Mouse (Mus musculus) urinary bladder, postnatal 10 days (tissue): ENCODE data around the gene Pgm2.

Experiments
- DNase-seq: peaks from one replicate; pipeline ENCODE4 v3.0.0; 2022; ENCODE audit warnings: low spot score

The Pgm2 gene

DNA sequence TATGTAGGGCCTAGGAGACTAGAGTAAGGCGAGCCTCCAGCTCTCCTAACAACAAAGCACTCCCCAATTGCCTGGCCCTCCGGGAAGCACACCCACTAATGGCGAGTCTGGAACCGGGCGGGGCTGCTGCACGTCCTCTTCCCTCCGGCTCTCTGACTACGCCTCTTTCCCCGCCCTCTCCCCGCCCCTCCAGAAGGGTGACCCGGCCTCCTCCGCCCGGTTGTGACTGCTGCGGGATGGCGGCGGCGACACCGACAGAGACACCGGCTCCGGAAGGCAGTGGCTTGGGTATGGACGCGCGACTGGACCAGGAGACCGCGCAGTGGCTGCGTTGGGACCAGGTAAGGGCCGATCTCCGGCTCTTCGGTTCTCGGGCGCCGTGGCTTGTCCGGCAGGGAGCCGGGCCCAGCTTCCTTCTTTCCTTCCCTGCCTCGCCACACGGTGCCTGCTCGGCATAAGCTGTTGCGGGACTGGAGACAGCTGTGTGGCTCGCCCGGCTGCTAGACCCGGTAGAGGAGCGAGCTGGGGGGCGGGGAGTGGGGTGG, at the start of gene Pgm2:
Gene Pgm2 (plus strand): TSS at position 203 of the 545 bp plus-strand sequence.
- peak; percentile 49 for DNase-seq

DNA sequence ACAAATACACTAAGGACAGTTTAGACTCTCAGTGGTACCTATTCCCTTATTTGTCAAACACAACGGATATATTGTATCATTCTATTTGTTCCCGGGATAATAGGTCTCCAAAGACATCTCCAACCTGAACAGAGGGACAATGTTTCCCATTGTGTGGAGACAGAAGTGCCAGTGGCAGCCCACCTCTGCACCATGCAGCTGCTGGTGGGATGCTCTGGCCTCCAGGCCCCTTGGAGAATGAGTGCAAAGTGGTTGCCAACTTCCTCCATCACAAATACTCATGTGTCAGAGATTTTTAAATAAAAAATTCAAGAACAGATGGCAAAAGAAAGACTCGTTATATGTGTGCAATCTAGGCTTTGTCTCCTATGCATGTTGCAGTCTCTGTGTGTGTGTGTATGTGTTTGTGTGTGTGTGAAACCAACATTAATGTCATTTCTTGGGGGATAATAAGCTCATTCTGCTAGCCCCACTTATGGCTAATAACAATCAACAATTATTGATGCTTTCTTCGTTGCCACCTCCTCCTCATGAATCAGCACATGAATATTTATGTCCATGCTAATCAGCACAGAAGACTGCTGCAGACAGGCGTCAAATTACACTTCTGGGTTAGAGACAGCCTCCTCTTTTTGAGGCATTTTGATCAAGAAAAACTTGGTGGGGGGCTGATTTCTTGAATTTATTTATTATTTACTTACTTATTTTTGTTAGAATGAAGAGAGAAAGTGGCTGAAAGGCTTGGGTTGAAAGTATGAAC, 48.9 kb upstream of the Pgm2 start:
- DNase-seq = no peak

DNA sequence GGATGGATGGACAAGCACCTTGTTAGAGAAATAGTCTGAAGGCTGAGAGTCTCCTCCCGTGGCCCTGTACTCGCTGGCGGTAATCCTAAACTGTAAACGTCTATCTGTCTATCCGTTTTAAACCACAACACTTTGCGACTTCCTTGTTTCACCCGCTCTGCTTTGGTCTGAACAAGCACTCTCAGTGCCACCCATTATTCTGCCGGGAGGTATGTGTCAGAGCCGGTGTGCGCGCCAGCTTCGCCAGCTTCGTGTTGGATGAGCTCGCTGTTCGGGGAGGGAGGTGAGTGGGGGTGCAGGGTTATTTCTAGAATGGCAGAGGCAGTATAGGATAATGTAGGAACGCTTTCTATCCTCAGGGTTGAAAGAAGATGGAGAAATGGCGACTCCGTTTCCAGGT, 48.0 kb upstream of the Pgm2 start:
- DNase-seq = no peak

DNA sequence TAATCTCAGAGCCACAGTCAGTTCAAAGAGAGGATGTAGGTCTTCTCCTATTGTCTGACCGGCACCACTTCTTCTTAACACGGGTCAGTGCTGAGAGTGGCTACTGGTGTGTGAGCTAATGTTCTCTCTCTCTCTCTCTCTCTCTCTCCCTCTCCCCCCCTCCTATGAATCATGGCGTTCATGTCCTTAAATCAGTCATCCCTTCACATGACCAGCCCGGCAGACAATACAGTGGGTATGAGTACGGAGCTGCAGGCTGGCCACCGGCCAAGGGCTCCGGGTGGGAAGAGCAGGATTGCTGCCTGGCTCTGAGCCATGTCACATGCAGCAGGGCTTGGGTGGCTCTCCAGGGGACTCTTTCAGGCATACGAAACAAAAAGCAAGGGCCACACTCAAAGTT, 47.2 kb upstream of the Pgm2 start:
- DNase-seq = no peak

DNA sequence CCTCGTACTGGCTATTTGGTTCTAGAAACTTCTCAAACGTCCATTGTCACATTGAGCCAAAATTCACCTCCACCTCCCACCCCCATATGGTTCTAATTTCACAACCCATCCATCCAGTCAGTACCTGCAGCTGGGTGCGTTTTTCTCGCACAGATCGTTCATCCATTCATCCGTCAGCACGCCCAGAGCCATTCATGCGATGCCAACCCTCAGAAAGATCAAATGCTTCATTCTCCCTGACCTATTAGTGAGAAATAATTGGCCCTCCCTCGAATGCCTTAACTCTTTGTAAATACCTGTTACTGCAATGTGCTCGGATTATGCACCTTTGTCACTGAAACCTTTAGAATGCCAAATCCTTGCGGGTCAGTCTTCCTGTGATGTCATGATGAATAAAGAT, 45.8 kb upstream of the Pgm2 start:
- DNase-seq = no peak

DNA sequence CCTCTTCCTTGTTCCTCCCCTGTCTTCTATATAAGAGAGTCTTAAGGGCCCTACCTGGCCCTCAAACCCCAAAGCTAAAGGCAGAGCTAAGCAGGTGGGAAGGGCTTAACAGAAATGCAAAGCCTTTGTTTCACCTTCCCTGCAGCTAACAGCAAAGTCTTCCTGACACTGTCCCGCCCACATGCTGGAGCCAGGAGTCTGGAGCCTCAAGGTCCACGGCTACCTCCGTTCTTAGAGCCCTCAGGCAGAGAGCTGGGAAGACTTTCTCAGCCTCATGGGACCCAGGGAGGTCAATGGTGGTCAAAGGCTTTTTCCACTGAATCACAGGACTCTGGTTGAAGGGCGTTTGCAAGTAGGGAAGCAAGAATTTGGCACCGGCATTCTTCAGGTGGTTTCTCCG, 44.8 kb upstream of the Pgm2 start:
- DNase-seq = no peak

DNA sequence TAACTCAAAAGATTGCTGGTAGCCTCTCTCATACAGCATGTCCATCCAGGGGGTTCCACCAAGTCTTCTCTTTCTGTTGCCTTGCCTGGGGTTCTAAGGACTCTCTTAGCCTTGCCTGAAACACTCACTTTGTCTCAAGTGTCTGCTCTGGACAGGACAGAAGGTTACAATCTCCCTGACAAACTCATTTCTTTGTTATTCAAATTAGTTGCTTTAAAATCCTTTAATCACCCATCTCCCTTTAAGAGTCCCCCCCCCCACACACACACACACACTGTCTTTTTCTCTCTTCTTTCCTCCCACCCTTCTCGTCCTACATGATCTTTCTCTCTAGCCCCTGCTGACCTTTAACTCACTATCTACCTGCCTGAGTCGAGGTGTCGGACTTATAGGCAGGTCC, 44.1 kb upstream of the Pgm2 start:
- DNase-seq = no peak

DNA sequence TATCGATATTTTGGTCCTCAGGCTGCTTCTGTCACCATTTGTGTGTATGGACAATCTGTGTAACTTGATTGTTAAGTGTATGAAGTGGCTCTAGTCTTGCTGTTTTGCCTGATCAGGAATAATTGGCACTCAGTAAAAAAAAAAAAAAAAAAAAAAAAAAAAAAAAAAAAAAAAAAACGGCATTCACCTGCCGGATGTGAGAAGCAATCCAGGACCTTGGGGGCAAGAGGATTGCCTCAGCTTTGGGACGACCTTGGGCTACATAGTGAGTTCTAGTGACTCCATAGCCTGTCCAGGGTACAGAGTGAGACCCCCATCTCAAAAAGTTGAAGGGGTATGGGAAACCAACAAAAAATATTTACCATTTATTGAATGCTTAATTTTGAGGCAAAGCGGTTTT, 43.5 kb upstream of the Pgm2 start:
- no peak for DNase-seq

DNA sequence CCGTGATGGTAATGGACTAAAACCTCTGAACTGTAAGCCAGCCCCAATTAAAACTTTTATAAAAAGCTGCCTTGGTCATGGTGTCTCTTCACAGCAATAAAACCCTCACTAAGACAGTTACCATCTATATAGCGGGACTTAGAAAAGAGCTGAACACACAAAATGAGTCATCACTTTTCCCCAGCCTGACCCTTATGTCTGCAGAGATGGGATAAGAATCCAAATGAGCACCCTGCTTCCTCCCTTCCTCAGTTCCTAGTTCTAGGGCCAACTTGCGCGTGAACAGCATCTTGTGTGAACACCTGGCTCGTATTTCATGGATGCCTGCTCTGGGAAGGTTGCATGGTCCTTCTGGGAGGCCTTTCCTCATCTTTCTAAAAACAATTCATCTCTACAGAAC, 39.7 kb upstream of the Pgm2 start:
- no peak for DNase-seq

DNA sequence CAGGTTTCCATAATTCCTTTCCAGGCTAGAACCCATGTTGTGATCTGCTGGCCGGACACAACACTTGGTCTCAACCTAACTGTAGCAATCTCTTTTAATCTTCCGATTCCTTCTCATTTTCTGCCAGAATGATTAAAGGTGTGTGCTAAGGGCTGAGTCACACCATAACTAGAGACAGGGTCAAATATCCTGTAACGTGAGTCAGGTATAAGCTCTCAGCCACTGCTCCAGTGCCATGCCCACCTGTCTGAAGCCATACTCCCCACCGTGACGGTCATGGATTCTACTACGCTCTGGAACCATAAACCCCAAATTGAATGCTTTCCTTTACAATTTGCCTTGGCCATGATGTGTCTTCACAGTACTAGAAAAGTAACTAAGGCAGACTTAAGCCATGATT, 36.5 kb upstream of the Pgm2 start:
- no peak for DNase-seq

DNA sequence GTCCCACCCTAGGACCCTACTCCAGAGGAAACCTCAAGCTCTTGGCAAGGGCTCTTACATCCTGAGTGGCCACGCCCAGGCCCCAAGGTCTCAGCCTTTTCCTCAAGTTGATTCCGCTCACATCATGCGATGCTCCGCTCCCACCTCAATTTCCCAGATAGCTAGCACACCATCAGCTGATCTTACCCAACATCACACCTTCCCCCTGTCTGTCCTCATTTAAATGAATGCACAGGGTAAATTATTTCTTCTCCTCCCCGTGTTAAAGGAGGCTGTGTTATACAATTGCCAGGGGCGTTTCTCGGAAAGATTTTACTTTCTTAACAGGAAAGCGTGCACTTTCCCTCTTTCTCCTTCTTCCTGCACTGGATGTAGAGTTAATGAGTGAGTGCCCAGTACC, 31.9 kb upstream of the Pgm2 start:
- DNase-seq = no peak

DNA sequence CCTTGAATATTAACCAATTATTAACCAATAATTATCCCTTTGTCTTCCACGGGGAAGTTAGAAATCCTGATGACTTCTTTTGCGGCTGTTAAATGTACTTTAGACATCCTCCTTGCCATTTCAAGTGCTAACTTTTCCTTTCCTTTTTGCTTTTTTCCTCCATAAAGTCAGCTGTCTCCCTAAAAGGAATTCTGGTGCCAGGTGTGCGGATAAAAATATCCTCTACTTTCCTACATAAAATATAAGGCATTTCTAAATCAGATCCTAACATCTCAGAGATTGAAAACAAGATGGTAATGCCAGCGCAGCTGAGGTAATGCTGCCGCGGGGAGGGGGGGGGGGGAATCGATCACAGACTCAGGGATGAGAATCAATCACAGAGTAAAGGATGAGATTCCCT, 31.1 kb upstream of the Pgm2 start:
- DNase-seq = no peak

DNA sequence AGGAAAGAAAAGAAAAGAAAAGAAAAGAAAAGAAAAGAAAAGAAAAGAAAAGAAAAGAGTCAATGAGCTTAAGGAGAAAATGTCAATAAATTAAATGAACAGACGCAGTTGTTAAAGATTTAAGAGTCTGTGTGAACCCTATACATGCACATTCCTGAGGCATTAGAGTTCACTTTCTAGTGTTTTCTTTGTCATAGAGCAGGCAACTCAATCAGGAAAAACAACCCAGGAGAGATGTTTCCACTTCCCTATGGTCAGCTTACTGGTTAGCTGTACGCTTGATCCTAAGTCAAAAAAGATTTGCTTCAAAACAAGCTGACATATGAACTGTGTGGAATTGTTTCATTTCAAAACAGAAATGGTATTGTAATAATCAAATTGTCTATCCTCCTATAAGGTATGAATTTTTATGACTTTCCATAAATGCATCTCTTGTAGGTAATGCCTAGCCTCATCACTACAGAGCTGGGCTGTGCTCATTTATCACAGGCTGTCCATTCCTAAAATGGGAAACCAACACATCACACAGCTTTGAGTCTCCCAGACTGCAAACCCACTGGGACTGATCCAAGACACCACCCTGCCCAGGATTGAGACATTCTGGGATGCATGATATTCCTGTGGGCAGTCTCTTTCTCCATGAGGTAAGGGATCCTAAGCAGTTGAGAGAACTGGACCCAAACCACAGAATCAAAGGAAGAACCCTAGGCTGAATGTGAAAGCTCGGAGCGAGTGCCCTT, 29.7 kb upstream of the Pgm2 start:
- DNase-seq = no peak

DNA sequence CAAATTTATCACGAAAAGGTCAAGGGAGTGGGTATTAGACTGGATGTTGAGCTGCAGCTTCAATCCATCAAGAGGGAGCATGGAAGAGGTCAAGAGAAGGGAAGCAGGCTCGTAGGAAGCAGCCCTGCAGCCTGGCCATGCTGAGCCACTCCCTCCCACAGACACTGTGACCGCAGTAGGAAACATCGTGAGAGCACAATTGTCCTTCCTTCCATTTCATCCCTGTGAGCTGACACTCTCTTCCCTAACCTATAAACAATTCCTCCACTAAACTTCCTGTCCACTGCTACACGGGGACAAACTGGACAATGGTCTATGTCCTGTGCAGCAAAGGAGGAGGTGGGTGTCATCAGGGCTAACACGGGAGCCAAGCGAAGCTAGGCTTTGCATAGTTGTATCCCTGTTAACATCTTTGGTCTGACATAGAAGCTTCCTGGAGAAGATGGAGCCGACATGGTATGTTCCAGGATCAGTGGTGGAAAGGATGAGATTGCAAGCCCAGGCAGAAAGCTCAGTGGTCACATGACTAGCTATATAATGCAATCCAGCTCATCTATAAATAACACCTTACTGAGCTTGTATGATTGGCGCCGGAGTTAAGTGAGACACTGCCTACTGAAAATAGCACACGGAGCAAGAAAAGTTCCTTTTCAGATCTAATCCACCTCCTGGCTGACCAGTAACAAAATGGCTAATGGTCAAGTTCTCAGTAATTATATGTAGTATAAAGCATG, 29.0 kb upstream of the Pgm2 start:
- no peak for DNase-seq

DNA sequence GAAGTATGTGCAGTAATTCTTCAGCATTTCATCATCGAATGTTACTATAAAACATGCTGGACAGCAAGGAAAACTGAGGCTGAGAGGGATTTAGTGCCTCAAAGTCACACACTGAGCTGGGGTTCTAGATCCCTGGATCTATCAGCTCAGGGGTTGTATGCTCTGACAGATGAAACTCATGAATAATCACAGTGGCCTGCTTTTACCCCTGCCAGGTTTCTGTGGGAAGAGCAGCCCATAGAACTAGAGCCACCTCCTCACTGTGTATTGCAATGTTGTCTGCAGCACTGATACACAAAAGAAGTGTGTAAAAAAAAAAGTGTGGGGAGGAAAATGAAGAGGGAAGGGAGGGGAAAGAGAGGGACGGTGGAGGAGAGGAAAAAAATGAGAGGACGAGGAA, 28.3 kb upstream of the Pgm2 start:
- DNase-seq = no peak

DNA sequence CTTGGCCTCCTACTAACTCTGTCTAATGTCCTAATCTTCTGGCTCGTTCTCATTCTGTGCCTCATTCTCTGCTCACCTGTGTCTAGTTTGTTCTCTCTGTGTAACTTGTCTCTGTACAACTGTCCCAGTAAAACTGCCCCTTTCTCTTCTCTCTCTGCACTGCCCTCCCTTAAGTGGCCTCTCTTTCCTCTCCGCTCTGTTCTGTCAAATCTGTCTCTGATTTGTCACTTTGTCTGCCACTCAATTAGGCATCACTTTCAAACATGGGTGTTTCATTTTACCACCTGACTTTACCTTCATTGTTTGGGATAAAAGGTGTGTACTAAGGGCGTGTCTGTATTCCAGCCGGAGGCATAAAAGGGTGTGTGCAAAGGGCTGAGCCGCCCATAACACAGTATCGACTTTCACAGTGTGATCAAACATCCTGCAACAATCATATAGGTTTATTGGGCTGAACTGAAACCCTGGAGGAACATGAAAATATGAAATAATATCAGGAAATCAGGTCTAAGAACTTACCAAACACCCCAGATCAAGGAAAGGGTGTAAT, 27.2 kb upstream of the Pgm2 start:
- DNase-seq = no peak

DNA sequence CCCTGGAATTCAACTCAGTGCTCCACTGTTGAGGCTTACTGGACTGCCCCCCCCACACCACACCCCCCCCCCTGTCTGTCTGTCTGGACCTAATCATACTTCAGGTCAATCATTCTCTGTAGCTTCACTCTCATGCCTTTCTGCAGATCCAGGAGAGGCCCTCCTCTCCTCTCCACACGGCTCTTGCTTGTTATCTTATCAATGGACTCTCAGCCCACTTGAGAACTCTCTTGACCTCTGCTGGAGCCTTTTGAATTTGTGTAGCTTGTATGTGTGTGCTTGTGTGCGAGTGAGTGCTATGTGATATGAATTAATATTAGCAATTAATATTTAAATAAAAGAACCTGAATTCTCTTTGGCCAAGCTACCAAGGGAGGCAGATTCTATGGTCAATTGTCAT, 26.6 kb upstream of the Pgm2 start:
- DNase-seq = no peak

DNA sequence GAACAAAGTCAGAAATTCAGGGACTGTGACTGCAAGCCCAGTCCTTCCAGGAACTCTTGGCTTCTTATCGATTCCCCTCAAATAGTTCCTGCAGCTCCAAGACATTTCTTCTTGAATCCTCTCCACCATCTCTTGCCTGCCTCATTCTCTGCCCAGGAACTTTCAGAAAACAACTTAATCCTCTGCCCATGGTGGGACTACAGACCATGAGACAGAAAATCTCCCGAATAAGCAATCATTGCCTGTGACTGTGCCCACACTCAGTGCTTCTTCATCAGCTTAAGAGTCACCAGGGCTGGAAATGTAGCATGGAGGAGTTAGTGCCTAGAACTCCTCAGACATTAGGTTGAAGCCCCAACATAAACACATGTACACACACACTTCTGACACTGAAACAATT, 25.2 kb upstream of the Pgm2 start:
- DNase-seq = no peak

DNA sequence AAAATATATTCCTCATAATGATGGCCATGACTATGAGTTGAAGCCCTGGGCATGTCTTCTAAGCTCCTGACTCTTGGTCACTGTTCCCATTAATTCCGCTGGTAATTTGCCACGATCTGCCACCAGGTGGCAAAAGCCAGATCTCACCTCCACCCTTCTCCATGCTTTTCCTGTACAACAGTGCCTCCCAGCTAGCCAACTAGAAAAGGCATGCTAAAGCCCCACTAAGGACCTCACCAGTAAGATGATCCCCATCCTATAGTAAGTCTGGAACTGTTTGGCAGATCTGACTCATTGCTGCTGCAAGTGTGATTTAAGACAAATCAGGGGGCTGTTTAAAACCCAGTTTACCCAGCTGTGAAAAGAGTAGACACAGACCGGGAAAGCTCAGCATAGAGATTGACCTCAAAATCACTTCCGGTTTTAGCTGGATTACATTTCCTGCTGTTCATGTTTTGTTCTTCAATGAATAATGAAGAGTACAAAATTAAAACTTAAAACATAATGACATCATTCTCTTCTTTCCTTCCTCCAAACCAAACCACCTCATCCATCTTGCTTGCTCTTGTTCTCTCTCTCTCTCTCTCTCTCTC, 22.6 kb upstream of the Pgm2 start:
- DNase-seq = no peak

DNA sequence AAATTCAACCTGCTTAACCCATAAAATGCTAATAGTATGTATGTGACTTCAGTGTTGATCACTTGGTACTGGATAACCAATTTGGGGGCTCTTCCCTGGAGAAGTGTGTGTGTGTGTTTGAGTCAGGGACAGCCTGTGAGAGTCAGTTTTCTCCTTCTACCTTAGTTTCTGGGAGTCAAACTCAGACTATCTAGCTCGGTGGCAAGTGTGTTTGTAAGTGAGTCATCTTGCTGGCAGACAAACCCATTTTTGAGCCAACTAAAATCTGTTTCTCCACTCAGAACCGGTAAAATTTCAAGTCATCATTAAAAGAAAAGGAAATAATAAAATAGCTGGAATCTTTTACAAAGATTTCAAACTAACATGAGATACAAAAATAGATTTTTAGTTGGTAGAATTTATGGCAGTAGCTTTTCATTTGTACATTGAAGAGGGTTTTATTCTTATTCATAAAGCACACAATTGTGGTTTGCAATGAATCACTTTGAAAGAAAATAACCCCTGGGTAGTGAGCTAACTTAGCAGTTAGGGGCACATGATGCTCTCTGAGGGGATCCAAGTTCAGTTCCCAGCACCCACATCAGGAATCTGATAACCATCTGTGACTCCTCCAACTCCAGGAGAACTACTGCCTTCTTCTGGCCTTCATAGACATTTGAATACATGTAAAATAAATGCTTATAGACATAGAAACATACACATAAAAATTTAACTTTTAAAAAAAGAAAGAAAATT, 21.8 kb upstream of the Pgm2 start:
- DNase-seq = no peak

DNA sequence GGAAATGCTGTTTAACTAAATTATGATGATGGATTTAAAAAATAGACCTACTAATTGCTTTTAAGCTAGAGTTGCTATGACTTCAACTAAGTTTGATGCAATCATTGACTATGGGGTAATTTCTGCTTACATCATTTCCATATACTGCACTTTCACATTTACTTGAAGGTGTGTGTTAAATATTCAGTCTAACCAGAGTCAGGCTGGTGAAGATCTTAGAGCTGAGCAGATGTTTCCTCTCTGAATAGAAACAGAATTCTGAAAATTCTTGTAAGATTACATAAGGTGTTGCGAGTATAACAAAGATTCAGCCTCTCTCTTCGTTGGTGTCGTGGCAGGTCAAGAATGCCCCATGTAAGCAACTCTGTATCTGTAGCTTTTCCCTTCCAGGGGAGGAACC, 18.3 kb upstream of the Pgm2 start:
- DNase-seq = no peak

DNA sequence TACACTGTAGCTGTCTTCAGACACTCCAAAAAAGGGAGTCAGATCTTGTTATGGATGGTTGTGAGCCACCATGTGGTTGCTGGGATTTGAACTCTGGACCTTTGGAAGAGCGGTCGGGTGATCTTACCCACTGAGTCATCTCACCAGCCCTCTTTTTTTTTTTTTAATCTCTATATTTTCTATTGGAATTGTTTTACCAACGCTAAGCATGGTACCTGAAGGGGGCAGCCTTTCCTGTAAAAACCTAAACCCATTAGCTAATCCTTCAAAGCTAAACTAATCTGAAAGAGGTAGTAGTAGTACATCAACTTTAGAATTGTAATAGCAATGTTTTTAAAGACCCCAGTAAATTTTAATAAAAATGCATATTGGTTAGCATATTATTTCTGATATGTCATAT, 17.2 kb upstream of the Pgm2 start:
- DNase-seq = no peak
